Mouse (Mus musculus): ENCODE measurements around the gene Fam43b. TPM values are rescaled to one million over a fixed set of nuclear protein-coding genes. Genes with fewer than 3 reads are reported as not detected.

Fam43b gene
- polyA plus RNA-seq, 2 experiments from 2014 or later = not detected

- ATAC-seq = no peak
Observed at GRCm38 (mm10) chr4:138347280-138347679, 49.0 kb downstream of the Fam43b start.

- ATAC-seq = no peak
Observed at GRCm38 (mm10) chr4:138344891-138345545, 51.3 kb downstream of the Fam43b start.

Other genes with a start within 250 kb of the Fam43b start
- 100 to 1,000 TPM; 130 to 146 TPM for gene Hp1bp3, start 180.2 kb downstream of the Fam43b start, polyA plus RNA-seq (2017; shearing (Covaris generic))
- under 1 TPM in 1 of 2 experiments, not detected in 1; 0.17 TPM for gene Sh2d5, start 146.1 kb downstream of the Fam43b start, polyA plus RNA-seq (2017; shearing (Covaris generic))
- not detected for gene Kif17, start 146.1 kb downstream of the Fam43b start, polyA plus RNA-seq (2017; shearing (Covaris generic))
- gene Ddost, start 91.8 kb downstream of the Fam43b start, polyA plus RNA-seq (2017; shearing (Covaris generic)) = 100 to 1,000 TPM in 1 of 2 experiments, 10 to 100 TPM in 1; 91.1 to 119 TPM
- 10 to 100 TPM in 1 of 2 experiments, 1 to 10 TPM in 1; 5.6 to 15.3 TPM for gene Pink1, start 70.2 kb downstream of the Fam43b start, polyA plus RNA-seq (2017; shearing (Covaris generic))
- gene Cda, start 28.5 kb downstream of the Fam43b start, polyA plus RNA-seq (2017; shearing (Covaris generic)) = not detected
- gene Mul1, start 38.1 kb upstream of the Fam43b start, polyA plus RNA-seq (2017; shearing (Covaris generic)) = 10 to 100 TPM; 12.9 to 14.0 TPM
- under 1 TPM; 0.38 to 0.80 TPM for gene Camk2n1, start 57.8 kb upstream of the Fam43b start, polyA plus RNA-seq (2017; shearing (Covaris generic))
- gene Vwa5b1, start 239.4 kb upstream of the Fam43b start, polyA plus RNA-seq (2017; shearing (Covaris generic)) = not detected